Mouse (Mus musculus): ENCODE results near the gene Ltk. TPM values are rescaled to one million over a fixed set of nuclear protein-coding genes. Genes with fewer than 3 reads are reported as not detected.
"Not testable (repeated sequence)": the region's sequence is repeated elsewhere in the genome, so short reads cannot be mapped to it uniquely, and the experiment has no call there.

Ltk gene
- polyA plus RNA-seq, 1 experiment from 2014 or later, result 0.61 TPM

DNA sequence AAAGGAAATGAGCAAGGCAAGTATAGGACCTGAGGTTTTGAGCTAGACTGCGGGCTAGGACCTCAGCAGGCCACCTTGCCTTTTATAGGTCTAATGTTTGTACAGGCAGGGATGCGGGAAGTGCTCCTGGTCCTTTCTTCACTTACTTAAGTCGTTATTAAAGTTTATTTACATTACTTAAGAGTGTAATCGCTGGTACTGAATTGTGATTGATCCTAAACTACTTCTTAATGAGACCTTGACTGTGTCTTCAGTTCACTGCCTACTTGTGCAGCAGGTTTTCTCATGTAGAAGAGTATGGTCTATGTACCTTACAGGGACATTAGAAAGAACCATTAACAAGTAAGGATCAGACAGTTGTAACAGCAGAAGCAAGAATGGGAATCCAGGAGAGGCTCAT, 29.5 kb downstream of the Ltk start:
- H3K9me3 ChIP-seq, result no peaks in the 10 kb centered on the region
- H3K4me1 ChIP-seq, result no peaks in the 10 kb centered on the region
- WGBS, result 87% methylated on average over 4 of the region's 4 CpGs
- no peak for ATAC-seq (ENCODE audit: low FRiP score, low read depth)
- H3K9ac ChIP-seq, result no peak overlapping the region
- peaks cover 94% of the 10 kb centered on the region for H3K36me3 ChIP-seq
- H3K27me3 ChIP-seq (replicated peaks), result no peaks in the 10 kb centered on the region; the same call in 1 of the 2 replicates
- no peak overlapping the region for H3K4me3 ChIP-seq
- no peak overlapping the region for H3K27ac ChIP-seq
- H3K4me2 ChIP-seq (replicated peaks), result no peak overlapping the region

DNA sequence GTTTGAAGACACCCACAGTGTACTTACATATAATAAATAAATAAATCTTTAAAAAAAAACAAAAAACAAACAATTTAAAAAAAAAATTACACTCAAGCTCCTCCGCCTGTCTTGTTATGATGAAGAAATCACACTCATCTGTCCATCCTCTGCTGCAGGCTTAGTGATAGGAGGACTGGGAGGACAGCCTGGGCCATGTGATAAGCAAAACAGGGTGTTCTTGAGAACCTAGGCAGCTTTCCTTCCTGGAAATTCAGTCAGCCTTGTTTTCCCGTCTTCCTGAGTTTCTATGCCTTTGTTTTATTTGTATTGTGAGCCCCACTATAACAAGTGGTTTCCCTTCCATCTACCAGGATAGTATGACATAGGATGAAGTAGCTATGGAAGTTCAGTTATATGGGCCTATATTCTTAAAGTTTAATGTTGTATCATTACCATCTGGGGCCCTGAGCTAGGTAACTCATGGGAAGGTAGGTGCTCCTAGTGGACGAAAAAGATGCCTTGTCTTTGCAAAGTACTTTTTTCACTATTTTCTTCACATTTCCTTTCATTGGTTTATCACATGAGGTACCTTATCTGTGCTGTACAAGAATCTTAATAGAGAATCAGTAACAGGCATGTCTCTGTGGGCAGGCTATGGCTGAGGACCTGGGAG, 32.3 kb downstream of the Ltk start:
- H3K4me1 ChIP-seq, result no peaks in the 10 kb centered on the region
- H3K4me3 ChIP-seq, result no peak overlapping the region
- WGBS, result 91% methylated on average over 3 of the region's 3 CpGs
- H3K36me3 ChIP-seq, result peaks cover 93% of the 10 kb centered on the region
- H3K4me2 ChIP-seq (replicated peaks), result no peak overlapping the region
- no peak overlapping the region for H3K9ac ChIP-seq
- no peak for ATAC-seq (ENCODE audit: low FRiP score, low read depth)
- no peaks in the 10 kb centered on the region for H3K9me3 ChIP-seq
- H3K27me3 ChIP-seq (replicated peaks), result no peaks in the 10 kb centered on the region
- no peak overlapping the region for H3K27ac ChIP-seq

DNA sequence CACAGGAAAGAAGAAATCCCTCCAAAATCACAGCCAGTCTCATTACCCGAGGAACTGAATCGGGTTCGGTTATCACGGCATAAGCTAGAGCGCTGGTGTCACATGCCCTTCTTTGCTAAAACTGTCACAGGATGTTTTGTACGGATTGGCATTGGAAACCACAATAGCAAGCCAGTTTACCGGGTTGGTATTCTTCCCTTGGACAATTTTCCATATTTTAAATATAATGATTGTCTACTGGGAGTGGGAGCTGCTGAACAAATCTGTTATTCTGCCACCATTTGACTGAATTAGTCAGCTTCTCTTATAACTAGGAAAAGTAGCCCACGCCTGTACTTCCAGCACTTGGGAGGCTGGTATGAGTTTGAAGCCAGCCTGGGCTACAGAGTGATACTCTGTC, 39.2 kb downstream of the Ltk start:
- no peak overlapping the region for H3K27ac ChIP-seq
- no peaks in the 10 kb centered on the region for H3K9me3 ChIP-seq
- no peaks in the 10 kb centered on the region for H3K27me3 ChIP-seq (replicated peaks)
- no peak overlapping the region for H3K4me3 ChIP-seq
- WGBS, result 96% methylated on average over 8 of the region's 8 CpGs
- H3K36me3 ChIP-seq, result peaks cover 73% of the 10 kb centered on the region
- no peak overlapping the region for H3K9ac ChIP-seq
- H3K4me1 ChIP-seq, result no peaks in the 10 kb centered on the region
- ATAC-seq (ENCODE audit: low FRiP score, low read depth), result no peak
- no peak overlapping the region for H3K4me2 ChIP-seq (replicated peaks)

DNA sequence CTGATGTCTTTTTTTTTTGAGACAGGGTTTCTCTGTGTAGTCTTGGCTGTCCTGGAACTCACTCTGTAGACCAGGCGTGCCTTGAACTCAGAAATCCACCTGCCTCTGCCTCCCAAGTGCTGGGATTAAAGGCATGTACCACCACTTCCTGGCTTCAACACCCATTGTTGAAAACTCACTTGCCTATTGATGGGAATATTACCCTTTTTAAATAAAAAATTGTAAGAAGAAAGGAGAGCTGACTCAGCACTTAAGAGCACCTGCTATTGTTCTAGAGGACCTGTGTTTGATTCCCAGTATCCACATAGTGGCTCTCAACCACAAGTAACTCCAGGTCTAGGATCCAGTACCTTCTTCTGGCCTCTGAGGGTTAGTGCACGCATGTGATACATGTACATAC, 44.4 kb downstream of the Ltk start:
- H3K27ac ChIP-seq; H3K4me1 ChIP-seq; H3K27me3 ChIP-seq (replicated peaks); H3K9ac ChIP-seq; H3K9me3 ChIP-seq; ATAC-seq (ENCODE audit: low FRiP score, low read depth); H3K4me3 ChIP-seq; H3K4me2 ChIP-seq (replicated peaks): not testable (repeated sequence)
- H3K36me3 ChIP-seq, result peaks cover 59% of the 10 kb centered on the region
- 97% methylated on average over 2 of the region's 2 CpGs for WGBS

DNA sequence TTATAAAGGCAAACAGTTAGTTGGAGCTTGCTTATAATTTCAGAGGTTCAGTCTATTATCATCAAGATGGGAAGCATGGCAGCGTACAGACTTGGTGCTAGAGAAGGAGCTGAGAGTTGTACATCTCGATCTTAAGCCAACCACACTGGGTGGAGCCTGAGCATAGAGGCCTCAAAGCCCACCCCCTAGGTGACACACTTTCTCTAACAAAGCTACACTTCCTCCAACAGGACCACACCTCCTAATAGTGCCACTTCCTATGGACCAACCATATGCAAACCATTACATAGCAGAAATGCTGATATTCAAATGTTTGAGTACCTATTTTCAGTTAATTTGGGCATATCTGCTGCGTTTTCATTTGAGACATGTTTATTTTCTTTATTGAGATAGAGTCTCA, 50.2 kb downstream of the Ltk start:
- Histone ChIP-seq H3K9ac (no peak overlapping the region), H3K4me3 (no peak overlapping the region), H3K4me2 (replicated peaks) (no peak overlapping the region), H3K36me3 (peaks cover 69% of the 10 kb centered on the region), H3K27ac (no peak overlapping the region), H3K9me3 (no peaks in the 10 kb centered on the region), H3K27me3 (replicated peaks) (no peaks in the 10 kb centered on the region), H3K4me1 (no peaks in the 10 kb centered on the region)
- WGBS, result 97% methylated on average over 3 of the region's 3 CpGs
- ATAC-seq (ENCODE audit: low FRiP score, low read depth), result no peak

DNA sequence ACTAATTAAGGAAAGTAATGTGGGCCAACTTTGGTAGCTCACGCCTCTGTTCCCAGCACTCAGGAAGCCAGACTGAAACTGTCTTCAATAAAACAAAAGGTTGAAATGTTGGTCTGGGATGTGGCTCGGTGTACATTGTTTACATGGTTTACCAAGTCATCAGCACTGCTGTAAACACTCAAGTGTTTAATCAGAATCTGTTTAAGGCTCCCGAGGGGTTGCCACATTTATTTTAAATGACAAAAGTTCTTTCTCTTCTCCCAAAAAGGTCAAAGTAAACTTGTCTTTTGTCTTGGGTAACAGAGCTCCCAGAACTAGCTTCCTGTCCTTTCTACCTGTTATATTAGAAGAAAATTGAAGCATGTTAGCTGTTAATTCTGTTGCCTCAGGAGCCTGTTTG, 52.6 kb downstream of the Ltk start:
- 87% methylated on average over 3 of the region's 3 CpGs for WGBS

DNA sequence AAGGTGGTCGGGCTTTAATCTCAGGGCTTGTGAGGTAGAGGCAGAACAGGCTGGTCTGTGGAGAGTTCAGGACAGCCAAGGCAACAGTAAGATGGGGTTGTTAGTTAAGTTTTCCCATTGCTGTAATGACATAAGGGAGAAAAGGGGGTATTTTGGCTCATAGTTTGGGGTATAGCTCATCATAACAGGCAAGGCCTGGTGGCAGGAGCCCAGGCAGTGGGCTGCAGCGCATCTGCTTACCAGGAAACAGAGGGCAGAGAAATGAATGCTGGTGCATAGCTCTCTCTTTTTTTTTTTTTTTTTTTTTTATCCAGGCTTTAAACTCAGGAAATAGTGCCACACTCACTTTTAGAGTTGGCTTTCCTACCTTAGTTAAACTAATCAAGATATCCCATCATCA, 57.1 kb downstream of the Ltk start:
- Histone ChIP-seq H3K27ac (no peak overlapping the region), H3K36me3 (peaks cover 30% of the 10 kb centered on the region), H3K9me3 (no peaks in the 10 kb centered on the region), H3K4me3 (no peak overlapping the region), H3K4me2 (replicated peaks) (no peak overlapping the region), H3K27me3 (replicated peaks) (no peaks in the 10 kb centered on the region), H3K9ac (no peak overlapping the region), H3K4me1 (no peaks in the 10 kb centered on the region)
- 94% methylated on average over 2 of the region's 2 CpGs for WGBS
- ATAC-seq (ENCODE audit: low FRiP score, low read depth), result no peak

More for the DNA sequence above, 52.6 kb downstream of the Ltk start:
- H3K9me3 ChIP-seq, result no peaks in the 10 kb centered on the region
- H3K27me3 ChIP-seq (replicated peaks), result no peaks in the 10 kb centered on the region
- peaks cover 64% of the 10 kb centered on the region for H3K36me3 ChIP-seq
- no peak overlapping the region for H3K4me3 ChIP-seq
- no peak overlapping the region for H3K4me2 ChIP-seq (replicated peaks)
- H3K27ac ChIP-seq, result no peak overlapping the region
- H3K9ac ChIP-seq, result no peak overlapping the region
- no peaks in the 10 kb centered on the region for H3K4me1 ChIP-seq
- no peak for ATAC-seq (ENCODE audit: low FRiP score, low read depth)

Other genes with a start within 250 kb of the Ltk start
- 0.61 and 0.70 TPM in 2 replicates for gene Exd1, start 212.8 kb downstream of the Ltk start, polyA plus RNA-seq (2016; fragmentation: Nextera tagmentation; extraction: Ambion mirVana)
- gene Chp1, start 212.7 kb downstream of the Ltk start, polyA plus RNA-seq (2016; fragmentation: Nextera tagmentation; extraction: Ambion mirVana), result 62.3 and 68.2 TPM in 2 replicates
- gene Nusap1, start 142.1 kb downstream of the Ltk start, polyA plus RNA-seq (2016; fragmentation: Nextera tagmentation; extraction: Ambion mirVana), result 54.9 and 55.5 TPM in 2 replicates
- 19.4 and 19.9 TPM in 2 replicates for gene Oip5, start 142.0 kb downstream of the Ltk start, polyA plus RNA-seq (2016; fragmentation: Nextera tagmentation; extraction: Ambion mirVana)
- 37.1 and 39.0 TPM in 2 replicates for gene Ndufaf1, start 97.6 kb downstream of the Ltk start, polyA plus RNA-seq (2016; fragmentation: Nextera tagmentation; extraction: Ambion mirVana)
- gene Rtf1, start 85.4 kb downstream of the Ltk start, polyA plus RNA-seq (2016; fragmentation: Nextera tagmentation; extraction: Ambion mirVana), result 70.9 and 76.2 TPM in 2 replicates
- 0.34 and 0.96 TPM in 2 replicates for gene Itpka, start 18.1 kb downstream of the Ltk start, polyA plus RNA-seq (2016; fragmentation: Nextera tagmentation; extraction: Ambion mirVana)
- 28.8 and 29.4 TPM in 2 replicates for gene Rpap1, start 27.1 kb upstream of the Ltk start, polyA plus RNA-seq (2016; fragmentation: Nextera tagmentation; extraction: Ambion mirVana)
- gene Tyro3, start 37.3 kb upstream of the Ltk start, polyA plus RNA-seq (2016; fragmentation: Nextera tagmentation; extraction: Ambion mirVana), result 20.7 and 21.0 TPM in 2 replicates
- gene Mga, start 136.8 kb upstream of the Ltk start, polyA plus RNA-seq (2016; fragmentation: Nextera tagmentation; extraction: Ambion mirVana), result 27.2 and 31.1 TPM in 2 replicates
- gene Mapkbp1, start 212.3 kb upstream of the Ltk start, polyA plus RNA-seq (2016; fragmentation: Nextera tagmentation; extraction: Ambion mirVana), result 3.2 and 4.6 TPM in 2 replicates

Data from neural tube, embryonic 12.5 days (tissue).